Mouse (Mus musculus): ENCODE measurements around the gene Kcnq2. TPM values are rescaled to one million over a fixed set of nuclear protein-coding genes. Genes with fewer than 3 reads are reported as not detected.

Gene Kcnq2
- polyA plus RNA-seq, 1 experiment from 2014 or later = 0.08 TPM

DNA sequence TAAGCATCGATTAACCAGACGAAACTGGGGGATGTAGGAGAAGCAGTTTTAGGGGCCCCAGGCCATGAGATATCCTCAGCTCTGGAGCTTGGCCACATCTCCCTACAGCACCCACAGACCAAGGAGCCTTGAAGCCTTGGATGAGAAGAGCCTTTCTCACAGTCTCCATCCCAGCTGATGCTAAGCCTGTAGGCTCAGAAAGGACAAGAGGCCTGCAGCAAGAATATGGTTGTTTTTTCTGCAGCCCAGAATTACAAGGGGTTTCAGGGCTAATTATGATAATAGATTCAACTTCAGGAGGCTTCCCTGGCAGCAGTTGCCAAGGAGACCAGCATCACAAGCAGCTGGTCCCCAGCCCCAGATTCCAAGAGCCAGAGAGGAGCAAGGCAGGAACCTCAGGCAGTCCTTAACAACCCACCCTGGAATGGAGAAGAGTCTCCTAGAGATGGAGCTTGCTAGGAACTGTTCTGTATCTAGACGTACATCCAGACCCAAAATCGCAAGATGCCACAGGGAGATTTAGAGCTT, 14.1 kb downstream of the Kcnq2 start:
- 64% methylated on average over 4 of the region's 4 CpGs for WGBS (ENCODE audit: insufficient replicate concordance)
- no peaks in the 10 kb centered on the region for H3K4me1 ChIP-seq

DNA sequence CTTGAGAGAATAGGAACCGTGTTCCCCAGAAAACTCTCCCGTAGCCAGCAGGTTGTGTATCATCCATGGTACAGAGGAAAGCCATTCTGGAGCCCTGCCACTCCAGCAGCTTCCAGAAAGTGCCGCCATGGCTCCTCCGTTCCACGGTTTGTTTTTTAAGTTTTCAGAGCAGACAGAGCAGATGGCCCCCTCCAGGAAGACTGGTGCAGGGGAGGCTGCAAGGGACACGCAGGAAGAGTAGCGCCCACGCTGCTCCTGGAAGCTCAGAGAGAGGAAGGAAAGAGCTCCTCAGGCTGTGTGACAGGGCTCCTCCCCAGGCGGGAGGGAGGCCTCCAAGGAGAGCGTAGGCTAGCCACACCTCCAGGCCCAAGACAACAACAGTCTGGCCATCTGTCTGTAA, 15.1 kb downstream of the Kcnq2 start:
- H3K27me3 ChIP-seq (replicated peaks) = peaks cover 15% of the 10 kb centered on the region
- H3K9ac ChIP-seq = no peak overlapping the region
- ATAC-seq = no peak
- H3K4me2 ChIP-seq = no peak overlapping the region
- no peak overlapping the region for H3K4me3 ChIP-seq
- no peaks in the 10 kb centered on the region for H3K4me1 ChIP-seq
- 23% methylated on average over 10 of the region's 10 CpGs for WGBS (ENCODE audit: insufficient replicate concordance)
- H3K27ac ChIP-seq = no peak overlapping the region
- H3K36me3 ChIP-seq = no peaks in the 10 kb centered on the region
- no peaks in the 10 kb centered on the region for H3K9me3 ChIP-seq (replicated peaks)

More for the DNA sequence above, 14.1 kb downstream of the Kcnq2 start:
- Histone ChIP-seq H3K27me3 (replicated peaks) (peaks cover 17% of the 10 kb centered on the region), H3K9me3 (replicated peaks) (no peaks in the 10 kb centered on the region), H3K27ac (no peak overlapping the region), H3K4me3 (no peak overlapping the region), H3K9ac (no peak overlapping the region), H3K36me3 (no peaks in the 10 kb centered on the region), H3K4me2 (no peak overlapping the region)
- no peak for ATAC-seq

DNA sequence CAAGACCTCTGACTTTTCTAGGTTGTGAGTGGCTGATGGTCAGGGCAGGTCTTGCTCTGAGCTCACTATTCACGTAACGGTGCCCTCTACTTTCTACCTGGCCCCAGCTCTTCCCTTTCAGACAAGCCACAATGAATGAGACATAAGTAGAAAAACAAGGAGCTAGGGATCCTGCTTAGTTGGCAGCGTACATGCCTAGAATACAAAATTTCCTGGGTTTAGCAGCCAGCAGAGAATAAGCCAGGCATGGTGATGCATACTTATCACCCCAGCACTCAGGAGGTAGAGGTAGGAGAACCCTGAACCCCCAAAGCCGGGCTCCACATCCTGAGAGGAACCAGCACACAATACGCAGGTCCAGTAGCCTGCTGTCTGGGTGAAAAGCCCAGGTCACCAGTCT, 18.7 kb downstream of the Kcnq2 start:
- Histone ChIP-seq H3K27me3 (replicated peaks) (peaks cover 15% of the 10 kb centered on the region), H3K27ac (no peak overlapping the region), H3K36me3 (no peaks in the 10 kb centered on the region), H3K9ac (no peak overlapping the region), H3K4me3 (no peak overlapping the region), H3K9me3 (replicated peaks) (no peaks in the 10 kb centered on the region), H3K4me2 (no peak overlapping the region), H3K4me1 (no peaks in the 10 kb centered on the region)
- WGBS (ENCODE audit: insufficient replicate concordance) = 64% methylated on average over 5 of the region's 5 CpGs
- ATAC-seq = no peak

DNA sequence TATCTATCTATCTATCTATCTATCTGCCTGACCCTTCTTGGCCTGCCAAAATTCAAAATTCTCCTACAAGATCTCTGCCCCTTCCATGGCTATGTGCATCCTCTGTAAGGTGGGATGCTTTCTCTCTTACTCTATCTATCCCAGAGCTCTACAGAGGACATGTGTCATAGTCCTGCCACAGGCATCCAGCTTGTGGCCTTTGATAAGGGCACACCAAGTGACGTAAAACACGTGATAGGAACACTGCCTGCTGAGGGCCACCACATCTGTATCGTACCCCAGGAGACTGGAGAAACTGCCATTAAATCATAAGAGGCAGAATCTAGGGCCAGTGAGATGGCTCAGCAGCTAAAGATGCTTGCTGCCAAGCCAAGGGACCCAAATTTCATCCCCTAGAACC, 19.7 kb downstream of the Kcnq2 start:
- no peaks in the 10 kb centered on the region for H3K36me3 ChIP-seq
- no peak overlapping the region for H3K27ac ChIP-seq
- no peak overlapping the region for H3K4me2 ChIP-seq
- H3K4me3 ChIP-seq = no peak overlapping the region
- no peak overlapping the region for H3K9ac ChIP-seq
- H3K27me3 ChIP-seq (replicated peaks) = peaks cover 13% of the 10 kb centered on the region
- WGBS (ENCODE audit: insufficient replicate concordance) = 48% methylated on average over 3 of the region's 3 CpGs
- no peaks in the 10 kb centered on the region for H3K9me3 ChIP-seq (replicated peaks)
- no peaks in the 10 kb centered on the region for H3K4me1 ChIP-seq
- peak; percentile 82 for ATAC-seq

DNA sequence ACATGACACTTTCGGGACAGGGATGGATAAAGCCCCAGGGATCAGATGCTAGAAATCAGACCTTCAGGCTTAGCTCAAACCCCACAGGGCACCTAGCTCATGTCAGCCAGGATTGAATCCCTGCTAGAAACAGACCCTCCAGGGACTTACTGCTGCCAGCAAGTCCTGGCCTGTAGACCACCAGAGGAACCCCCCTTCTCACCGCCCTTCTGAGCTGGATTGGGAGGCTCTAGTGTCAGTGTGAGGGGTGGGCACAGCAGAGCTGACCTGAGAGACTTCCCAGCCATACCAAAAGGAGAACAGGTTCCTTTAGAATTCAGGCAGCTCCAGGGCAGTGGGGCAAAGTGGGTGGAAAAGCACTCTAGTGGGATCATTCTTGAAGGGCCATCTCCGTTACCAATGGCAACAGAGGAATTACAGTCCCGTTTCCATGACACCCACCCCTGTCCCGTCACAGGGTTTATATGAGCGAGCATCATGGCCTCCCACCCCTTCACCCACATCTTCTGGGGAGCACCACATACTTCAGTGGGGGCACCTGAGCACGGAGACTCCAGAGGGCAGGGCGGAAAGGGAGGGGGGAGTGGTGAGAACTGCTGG, 21.2 kb downstream of the Kcnq2 start:
- H3K27ac ChIP-seq = no peak overlapping the region
- no peak overlapping the region for H3K4me2 ChIP-seq
- H3K27me3 ChIP-seq (replicated peaks) = peaks cover 8% of the 10 kb centered on the region; the same call in 1 of the 2 replicates
- H3K9me3 ChIP-seq (replicated peaks) = no peaks in the 10 kb centered on the region
- no peak overlapping the region for H3K4me3 ChIP-seq
- no peaks in the 10 kb centered on the region for H3K4me1 ChIP-seq
- WGBS (ENCODE audit: insufficient replicate concordance) = 62% methylated on average over 8 of the region's 8 CpGs
- no peak for ATAC-seq
- H3K9ac ChIP-seq = no peak overlapping the region
- H3K36me3 ChIP-seq = no peaks in the 10 kb centered on the region

DNA sequence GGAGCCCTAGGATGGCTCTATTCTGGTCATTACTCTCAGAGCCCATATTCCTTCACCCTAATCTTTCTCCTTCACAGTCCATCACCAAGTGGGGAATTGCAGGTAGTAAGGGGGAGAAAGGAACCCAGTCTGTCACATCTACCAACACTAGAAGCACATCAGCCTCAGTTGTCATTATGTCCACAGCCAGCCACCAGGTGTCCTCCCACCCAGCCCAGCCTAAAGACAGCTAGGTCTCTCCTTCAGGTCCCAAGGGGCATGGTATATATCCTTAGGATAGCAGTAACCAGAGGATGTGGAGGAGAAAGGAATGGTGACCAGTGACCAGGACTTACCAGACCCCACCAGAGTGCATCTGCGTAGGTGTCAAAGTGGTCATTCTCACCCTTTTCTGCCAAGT, 23.4 kb downstream of the Kcnq2 start:
- H3K9ac ChIP-seq = no peak overlapping the region
- ATAC-seq = no peak
- 0 out of 2 replicates have a peak, but pooled peaks cover 3% of the 10 kb centered on the region for H3K27me3 ChIP-seq (replicated peaks)
- H3K27ac ChIP-seq = no peak overlapping the region
- no peak overlapping the region for H3K4me2 ChIP-seq
- H3K4me3 ChIP-seq = no peak overlapping the region
- H3K9me3 ChIP-seq (replicated peaks) = no peaks in the 10 kb centered on the region
- H3K4me1 ChIP-seq = no peaks in the 10 kb centered on the region
- no peaks in the 10 kb centered on the region for H3K36me3 ChIP-seq
- WGBS (ENCODE audit: insufficient replicate concordance) = 74% methylated on average over 1 of the region's 1 CpGs

DNA sequence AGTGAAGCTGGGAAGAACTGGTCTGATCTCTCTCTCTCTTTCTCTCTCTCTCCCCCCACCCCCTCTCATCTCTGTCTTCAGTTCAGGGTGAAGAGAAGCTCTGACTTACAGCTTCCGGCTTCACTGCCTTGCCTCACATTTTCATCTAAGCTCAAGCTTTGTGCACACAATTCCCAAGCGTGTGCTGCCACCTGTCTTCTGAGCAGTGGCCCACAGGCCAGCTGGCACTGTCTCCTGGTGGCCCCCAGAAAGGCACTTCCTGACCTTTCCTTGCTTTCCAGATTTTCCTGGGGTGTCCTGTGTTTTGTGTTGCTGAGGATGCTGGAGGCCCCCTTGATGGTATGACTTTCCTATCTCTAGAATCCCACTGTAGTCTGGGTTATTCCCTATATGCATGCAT, 31.0 kb downstream of the Kcnq2 start:
- no peaks in the 10 kb centered on the region for H3K4me1 ChIP-seq
- no peak overlapping the region for H3K27ac ChIP-seq
- no peaks in the 10 kb centered on the region for H3K27me3 ChIP-seq (replicated peaks)
- no peak overlapping the region for H3K4me3 ChIP-seq
- no peak for ATAC-seq
- no peaks in the 10 kb centered on the region for H3K36me3 ChIP-seq
- H3K4me2 ChIP-seq = no peak overlapping the region
- WGBS (ENCODE audit: insufficient replicate concordance) = 57% methylated on average over 2 of the region's 2 CpGs
- no peaks in the 10 kb centered on the region for H3K9me3 ChIP-seq (replicated peaks)
- H3K9ac ChIP-seq = no peak overlapping the region

DNA sequence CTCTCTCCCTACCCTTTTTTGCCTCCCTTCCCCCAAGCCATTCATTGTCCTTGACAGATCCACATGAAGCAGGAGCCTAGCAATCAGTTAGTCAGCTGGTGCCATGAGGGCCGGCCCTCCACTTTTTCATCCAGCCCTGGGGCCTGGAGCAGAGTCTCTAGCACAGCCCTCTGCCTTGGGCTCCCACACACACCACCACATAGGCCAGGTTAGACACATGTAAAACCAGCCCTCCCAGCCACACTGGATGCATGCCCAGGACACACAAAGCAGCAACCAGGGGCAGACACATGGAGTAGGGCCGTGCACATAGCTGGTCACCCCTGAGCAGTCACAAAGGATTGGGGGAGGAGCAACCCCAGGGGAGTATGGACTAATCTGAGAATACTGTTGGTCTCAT, 32.9 kb downstream of the Kcnq2 start:
- Histone ChIP-seq H3K27ac (no peak overlapping the region), H3K9ac (no peak overlapping the region), H3K4me3 (no peak overlapping the region), H3K4me1 (no peaks in the 10 kb centered on the region), H3K27me3 (replicated peaks) (peaks cover 9% of the 10 kb centered on the region; the same call in 1 of the 2 replicates), H3K4me2 (no peak overlapping the region), H3K36me3 (no peaks in the 10 kb centered on the region), H3K9me3 (replicated peaks) (no peaks in the 10 kb centered on the region)
- WGBS (ENCODE audit: insufficient replicate concordance) = 53% methylated on average over 2 of the region's 2 CpGs
- ATAC-seq = no peak; the same call in 1 of the 2 replicates

DNA sequence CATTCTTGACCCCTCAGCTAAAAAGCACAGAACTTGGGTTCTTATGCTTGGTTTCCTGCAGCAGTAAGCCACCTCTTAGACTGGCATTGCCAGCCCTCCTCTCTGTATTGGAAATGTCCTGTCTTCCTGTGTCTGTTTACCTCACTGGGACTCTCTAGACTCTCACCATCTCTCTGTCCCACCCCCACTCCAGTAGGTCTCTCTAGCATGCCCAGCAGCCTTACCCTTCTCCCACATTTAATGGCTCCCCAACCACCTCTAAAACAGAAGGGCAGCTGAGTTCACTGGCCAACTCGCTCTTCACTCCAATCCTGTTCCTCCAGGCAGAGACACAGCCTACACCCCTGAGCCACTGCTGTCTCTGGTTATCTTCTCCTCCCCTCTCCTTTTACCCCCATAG, 33.5 kb downstream of the Kcnq2 start:
- Histone ChIP-seq H3K4me3 (no peak overlapping the region), H3K36me3 (no peaks in the 10 kb centered on the region), H3K27ac (no peak overlapping the region), H3K9me3 (replicated peaks) (no peaks in the 10 kb centered on the region), H3K9ac (no peak overlapping the region), H3K4me2 (no peak overlapping the region), H3K4me1 (no peaks in the 10 kb centered on the region), H3K27me3 (replicated peaks) (peaks cover 12% of the 10 kb centered on the region; the same call in 1 of the 2 replicates)
- WGBS (ENCODE audit: insufficient replicate concordance) = 54% methylated on average over 1 of the region's 1 CpGs
- no peak for ATAC-seq

DNA sequence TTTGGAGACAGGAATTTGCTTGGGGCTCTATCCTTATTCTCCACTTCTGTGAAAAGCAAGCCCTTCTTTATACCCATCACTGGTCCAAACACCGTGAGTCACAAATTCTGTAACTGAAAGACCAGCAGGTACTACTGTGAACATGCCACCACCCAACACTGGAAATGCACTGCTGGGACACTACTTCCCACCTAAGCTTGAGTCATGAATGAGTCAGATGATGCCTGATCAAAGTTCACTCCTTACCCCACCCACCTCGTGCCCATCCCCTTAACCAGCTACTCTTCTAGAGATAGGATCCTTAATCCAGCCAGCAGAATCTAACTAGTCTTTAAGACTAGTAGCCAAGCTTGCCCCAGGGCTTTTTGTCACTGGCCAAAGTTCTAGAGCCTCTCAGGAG, 35.0 kb downstream of the Kcnq2 start:
- no peak for ATAC-seq
- WGBS (ENCODE audit: insufficient replicate concordance) = 49% methylated on average over 2 of the region's 2 CpGs

DNA sequence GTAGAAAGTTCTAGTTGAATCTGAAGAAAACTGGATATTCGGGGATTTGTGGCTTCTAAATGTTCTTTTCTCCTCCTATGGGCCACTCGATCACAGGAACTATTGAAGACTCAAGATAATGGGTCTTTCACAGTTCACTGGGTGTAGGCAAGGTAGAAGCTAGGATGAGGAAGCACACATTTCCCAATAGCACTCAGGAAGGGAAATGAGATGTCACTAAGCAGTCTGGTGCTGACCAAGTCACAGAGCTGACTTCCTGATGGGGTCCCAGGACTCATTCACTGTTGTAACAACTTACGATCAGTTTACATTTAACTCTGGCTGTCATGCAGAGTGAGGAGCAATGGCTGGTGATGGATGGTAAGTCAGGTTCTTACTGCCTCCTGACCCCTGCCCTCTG, 45.0 kb downstream of the Kcnq2 start:
- no peak for ATAC-seq
- peaks cover 35% of the 10 kb centered on the region for H3K27me3 ChIP-seq (replicated peaks)
- H3K9ac ChIP-seq = no peak overlapping the region
- WGBS (ENCODE audit: insufficient replicate concordance) = 36% methylated on average over 3 of the region's 3 CpGs
- H3K4me3 ChIP-seq = no peak overlapping the region
- H3K4me2 ChIP-seq = no peak overlapping the region
- no peak overlapping the region for H3K27ac ChIP-seq
- no peaks in the 10 kb centered on the region for H3K36me3 ChIP-seq
- no peaks in the 10 kb centered on the region for H3K4me1 ChIP-seq
- no peaks in the 10 kb centered on the region for H3K9me3 ChIP-seq (replicated peaks)

More for the DNA sequence above, 35.0 kb downstream of the Kcnq2 start:
- no peak overlapping the region for H3K9ac ChIP-seq
- H3K27me3 ChIP-seq (replicated peaks) = peaks cover 21% of the 10 kb centered on the region
- H3K4me1 ChIP-seq = no peaks in the 10 kb centered on the region
- no peak overlapping the region for H3K4me3 ChIP-seq
- H3K4me2 ChIP-seq = no peak overlapping the region
- H3K36me3 ChIP-seq = no peaks in the 10 kb centered on the region
- no peaks in the 10 kb centered on the region for H3K9me3 ChIP-seq (replicated peaks)
- no peak overlapping the region for H3K27ac ChIP-seq

DNA sequence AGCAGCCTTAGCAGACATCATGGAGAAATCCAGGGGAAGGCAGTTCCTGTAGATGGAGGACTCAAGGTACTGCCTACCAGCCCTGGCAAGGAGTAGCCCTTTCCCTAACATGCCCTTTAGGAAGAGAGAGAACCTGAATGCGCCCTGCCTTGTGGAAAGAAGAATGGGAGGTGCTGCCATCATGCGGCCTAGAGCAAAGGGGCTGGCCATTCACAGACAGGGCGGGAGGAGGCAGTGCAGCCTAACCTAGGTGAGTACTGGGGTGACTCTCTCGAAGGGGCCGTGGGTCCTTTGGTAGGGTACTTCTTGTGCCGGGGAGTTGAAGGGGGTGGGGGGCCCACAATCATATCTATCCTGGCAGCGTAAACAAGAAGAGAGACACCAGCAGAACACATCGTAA, 50.1 kb downstream of the Kcnq2 start:
- ATAC-seq = no peak
- WGBS (ENCODE audit: insufficient replicate concordance) = 50% methylated on average over 8 of the region's 8 CpGs
- peaks cover 19% of the 10 kb centered on the region for H3K27me3 ChIP-seq (replicated peaks)

DNA sequence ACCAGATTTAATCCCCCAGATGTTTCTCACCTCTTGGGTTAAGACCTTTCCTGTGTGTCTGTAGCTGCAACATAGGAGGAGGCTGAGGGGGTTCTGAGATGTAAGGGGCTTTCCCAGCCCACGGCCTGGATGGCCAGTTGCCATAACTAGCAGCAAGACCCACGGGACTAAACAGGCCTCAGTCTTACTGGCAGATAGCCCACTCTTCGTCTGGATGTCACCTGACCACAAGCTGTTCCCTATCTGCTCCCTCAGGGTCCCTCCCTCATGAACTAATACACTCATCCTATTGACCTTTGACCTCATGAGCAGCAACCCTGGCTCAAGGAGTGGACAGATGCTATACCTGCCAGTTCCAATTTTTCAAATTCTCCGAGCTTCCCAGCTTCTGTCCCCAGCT, 51.2 kb downstream of the Kcnq2 start:
- Histone ChIP-seq H3K4me1 (peaks cover 36% of the 10 kb centered on the region), H3K27me3 (replicated peaks) (peaks cover 19% of the 10 kb centered on the region), H3K27ac (no peak overlapping the region), H3K9me3 (replicated peaks) (no peaks in the 10 kb centered on the region), H3K9ac (no peak overlapping the region), H3K4me3 (no peak overlapping the region), H3K4me2 (no peak overlapping the region), H3K36me3 (no peaks in the 10 kb centered on the region)
- WGBS (ENCODE audit: insufficient replicate concordance) = 47% methylated on average over 4 of the region's 4 CpGs
- ATAC-seq = no peak

More for the DNA sequence above, 50.1 kb downstream of the Kcnq2 start:
- H3K4me2 ChIP-seq = no peak overlapping the region
- no peak overlapping the region for H3K4me3 ChIP-seq
- H3K4me1 ChIP-seq = peaks cover 26% of the 10 kb centered on the region
- no peaks in the 10 kb centered on the region for H3K9me3 ChIP-seq (replicated peaks)
- H3K36me3 ChIP-seq = no peaks in the 10 kb centered on the region
- no peak overlapping the region for H3K27ac ChIP-seq
- H3K9ac ChIP-seq = no peak overlapping the region

Measured in liver, embryonic 12.5 days (tissue).